Mouse (Mus musculus) pancreas, adult 10 weeks (tissue): ENCODE measurements around the gene Ercc8. TPM values are rescaled to one million over a fixed set of nuclear protein-coding genes. Genes with fewer than 3 reads are reported as not detected.

Source experiments
- polyA plus RNA-seq: library from polyadenylated mRNA; stranded (reverse); fragments of 350-450 nt; fragmentation: Illumina TruSeq; extraction: RNeasy Lipid Tissue Mini Kit (QIAGEN cat#74804); gene quantifications from one replicate; pipeline ENCODE4 v1.2.3, GENCODE M21; 2015; ENCODE audit warnings: low read depth, low replicate concordance; ENCODE audit not compliant: insufficient read depth

Gene Ercc8
- 1.4 TPM for polyA plus RNA-seq

DNA sequence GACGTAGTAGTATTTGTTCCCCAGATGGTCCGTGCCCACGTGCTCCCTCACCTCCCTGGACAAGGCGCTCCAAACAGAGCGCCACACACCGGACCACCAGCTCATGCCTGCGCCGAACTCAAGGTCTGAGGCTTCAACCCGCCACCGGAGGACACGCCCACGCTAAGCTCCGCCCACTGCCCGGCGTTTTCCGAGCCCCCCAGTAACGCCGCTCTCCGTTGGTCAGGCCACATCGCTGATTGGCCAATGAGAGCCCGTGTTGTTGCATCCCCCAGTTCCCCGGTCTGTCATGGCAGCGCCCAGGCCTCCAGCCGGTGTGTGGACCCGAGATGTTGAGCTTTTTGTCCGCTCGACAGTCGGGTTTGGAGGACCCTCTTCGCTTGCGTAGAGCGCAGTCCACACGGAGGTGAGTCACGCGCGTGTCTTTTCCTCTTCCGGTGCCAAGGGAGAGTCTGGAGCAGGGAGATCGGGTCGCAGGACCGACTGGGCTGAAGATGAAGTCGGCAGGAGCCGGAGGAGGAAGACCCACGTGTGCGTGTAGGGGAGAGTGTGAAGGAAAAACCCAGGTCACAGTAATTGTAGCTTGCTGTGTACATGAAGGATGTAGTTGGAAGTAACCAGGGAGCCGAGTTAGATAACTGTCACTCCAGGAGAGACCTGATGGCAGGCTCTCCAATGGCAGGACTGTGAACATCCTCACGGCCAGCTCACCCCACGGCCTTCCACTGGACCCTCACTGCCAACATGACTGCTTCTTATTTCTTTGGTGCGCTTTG lies at the start of gene Ercc8, which contains the start of gene Ndufaf2:
Gene Ercc8, plus strand, starts transcription at position 267 of the 776 bp plus-strand sequence.
Gene Ndufaf2, minus strand, starts transcription at position 159 of the 776 bp plus-strand sequence.

DNA sequence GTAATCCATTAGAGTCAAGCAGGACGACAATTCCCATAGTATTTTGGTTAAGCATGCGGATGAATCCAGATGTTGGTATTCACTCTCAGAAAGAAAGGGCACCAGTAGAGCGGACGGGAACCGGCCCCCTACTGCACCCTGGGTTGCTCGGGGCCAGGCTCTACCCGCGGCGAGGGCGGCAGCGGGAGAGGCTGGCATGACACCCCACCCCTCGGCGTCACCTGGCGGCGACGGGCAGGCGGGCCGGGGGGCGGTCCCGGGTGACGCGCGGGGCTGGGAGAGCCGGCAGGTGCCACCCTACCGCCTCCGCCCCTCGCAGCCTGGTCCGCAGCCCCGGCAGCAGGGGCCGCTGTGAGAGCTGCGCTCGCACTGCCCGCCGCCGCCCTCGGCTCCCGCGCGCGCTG lies 55.6 kb downstream of the Ercc8 start, which contains the start of gene Elovl7:
Gene Elovl7, plus strand, starts transcription at position 324 of the 404 bp plus-strand sequence.

Other genes starting within 250 kb of the Ercc8 start
- 9.0 TPM for gene Smim15, start 114.3 kb upstream of the Ercc8 start, polyA plus RNA-seq
- gene Ndufaf2, start 108 bp upstream of the Ercc8 start, polyA plus RNA-seq: 3.8 TPM
- gene Elovl7, start 55.7 kb downstream of the Ercc8 start, polyA plus RNA-seq: 1.0 TPM
- not detected for gene Depdc1b, start 157.6 kb downstream of the Ercc8 start, polyA plus RNA-seq